Mouse (Mus musculus) MEL (cell line): Measurements from ENCODE around the gene Acad11. TPM values are rescaled to one million over a fixed set of nuclear protein-coding genes. Genes with fewer than 3 reads are reported as not detected.

ENCODE experiments used
- DNase-seq: peaks from one replicate; pipeline ENCODE4 v3.0.0; 2011; ENCODE audit warnings: low read depth, low spot score
- H3K27ac ChIP-seq: 2 replicates; pipeline ENCODE4 v1.5.1; 2012; ENCODE audit warnings: low read depth, mild to moderate bottlenecking, control low read depth, low read length, moderate library complexity; ENCODE audit not compliant: control insufficient read depth
- H3K27me3 ChIP-seq, 2 experiments: fragments of 150-350 bp in 1 of 2; sonication (generic) in 1 of 2; 2 replicates each; pipeline ENCODE4 v1.6.1; 2012; ENCODE audit warnings: low read length in 2 of 2, mild to moderate bottlenecking in 2 of 2, improper control_type of control experiment in 1 of 2, moderate library complexity in 1 of 2; ENCODE audit not compliant: insufficient read depth in 2 of 2, control insufficient read depth in 1 of 2
- H3K36me3 ChIP-seq, 2 experiments: 2 replicates each; pipeline ENCODE4 v1.6.1; 2012 to 2014; ENCODE audit warnings: low read length in 2 of 2, improper control_type of control experiment in 1 of 2, inconsistent platforms in 1 of 2, mild to moderate bottlenecking in 1 of 2; ENCODE audit not compliant: insufficient read depth in 2 of 2, control insufficient read depth in 1 of 2
- H3K4me1 ChIP-seq, 2 experiments: fragments of 150-350 bp in 1 of 2; sonication (generic) in 1 of 2; 2 replicates each; pipeline ENCODE4 v1.6.1; 2012; ENCODE audit warnings: low read length in 2 of 2, improper control_type of control experiment in 1 of 2, mild to moderate bottlenecking in 1 of 2; ENCODE audit not compliant: insufficient read depth in 2 of 2, control insufficient read depth in 1 of 2
- H3K4me3 ChIP-seq, 2 experiments: fragments of 150-350 bp in 1 of 2; sonication (generic) in 1 of 2; 2 replicates each; pipeline ENCODE4 v1.5.1; 2012; ENCODE audit warnings: low read depth in 2 of 2, low read length in 2 of 2, mild to moderate bottlenecking in 2 of 2, moderate library complexity in 2 of 2, control low read depth in 1 of 2, improper control_type of control experiment in 1 of 2; ENCODE audit not compliant: control insufficient read depth in 1 of 2, insufficient read depth in 1 of 2
- H3K79me2 ChIP-seq: 2 replicates; pipeline ENCODE4 v1.6.1; 2012; ENCODE audit warnings: mild to moderate bottlenecking, low read length, moderate library complexity; ENCODE audit not compliant: control insufficient read depth, poor library complexity, insufficient read depth
- H3K9ac ChIP-seq: 2 replicates; pipeline ENCODE4 v1.6.1; 2012; ENCODE audit warnings: low read depth, mild to moderate bottlenecking, control low read depth, low read length, moderate library complexity; ENCODE audit not compliant: control insufficient read depth, poor library complexity, severe bottlenecking
- H3K9me3 ChIP-seq: fragments of 150-350 bp; sonication (generic); replicated peaks from 2 replicates; pipeline ENCODE4 v1.6.1; 2012; ENCODE audit warnings: mild to moderate bottlenecking, low read length, improper control_type of control experiment, moderate library complexity; ENCODE audit not compliant: insufficient read depth
- CHD2 ChIP-seq: IDR thresholded peaks from 2 replicates; pipeline ENCODE4 v1.6.1; 2011; ENCODE audit warnings: low read length, improper control_type of control experiment
- CTCF ChIP-seq, 3 experiments: IDR thresholded peaks in 2 of 3; conservative IDR thresholded peaks in 1 of 3; 2 replicates each; pipeline ENCODE4 v1.5.1; 2011 to 2012; ENCODE audit warnings: low read length in 3 of 3, low read depth in 2 of 3, mild to moderate bottlenecking in 2 of 3, improper control_type of control experiment in 1 of 3, inconsistent platforms in 1 of 3, mixed read lengths in 1 of 3, moderate library complexity in 1 of 3; ENCODE audit not compliant: control insufficient read depth in 1 of 3, insufficient read depth in 1 of 3, poor library complexity in 1 of 3, severe bottlenecking in 1 of 3
- E2F4 ChIP-seq: IDR thresholded peaks from 2 replicates; pipeline ENCODE4 v1.6.1; 2011; ENCODE audit warnings: low read depth, low read length, improper control_type of control experiment, borderline replicate concordance
- ELF1 ChIP-seq: IDR thresholded peaks from 2 replicates; pipeline ENCODE4 v1.6.1; 2014; ENCODE audit warnings: low read depth, mild to moderate bottlenecking, inconsistent platforms, low read length, improper control_type of control experiment, moderate library complexity
- ETS1 ChIP-seq: IDR thresholded peaks from 2 replicates; pipeline ENCODE4 v1.6.1; 2012; ENCODE audit warnings: low read depth, mild to moderate bottlenecking, inconsistent platforms, low read length, improper control_type of control experiment, moderate library complexity
- JUND ChIP-seq: IDR thresholded peaks from 2 replicates; pipeline ENCODE4 v1.6.1; 2011; ENCODE audit warnings: low read depth, mild to moderate bottlenecking, improper control_type of control experiment, low read length
- KAT2A ChIP-seq: conservative IDR thresholded peaks from 2 replicates; pipeline ENCODE4 v1.6.1; 2012; ENCODE audit warnings: low read depth, low read length, improper control_type of control experiment, inconsistent platforms
- MAFK ChIP-seq: IDR thresholded peaks from 2 replicates; pipeline ENCODE4 v1.6.1; 2011; ENCODE audit warnings: low read depth, mild to moderate bottlenecking, low read length, improper control_type of control experiment, borderline replicate concordance
- MAZ ChIP-seq: IDR thresholded peaks from 2 replicates; pipeline ENCODE4 v1.6.1; 2012; ENCODE audit warnings: low read depth, mild to moderate bottlenecking, inconsistent platforms, low read length, improper control_type of control experiment
- MXI1 ChIP-seq: IDR thresholded peaks from 2 replicates; pipeline ENCODE4 v1.6.1; 2011; ENCODE audit warnings: mild to moderate bottlenecking, low read depth, low read length, improper control_type of control experiment
- POLR2A ChIP-seq, 2 experiments: IDR thresholded peaks; 2 replicates each; pipeline ENCODE4 v1.6.1; 2011 to 2012; ENCODE audit warnings: low read length in 2 of 2, mild to moderate bottlenecking in 2 of 2, control low read depth in 1 of 2, improper control_type of control experiment in 1 of 2, low read depth in 1 of 2, moderate library complexity in 1 of 2; ENCODE audit not compliant: control insufficient read depth in 1 of 2, insufficient read depth in 1 of 2, poor library complexity in 1 of 2
- POLR2AphosphoS5 ChIP-seq: IDR thresholded peaks from 2 replicates; pipeline ENCODE4 v1.6.1; 2012; ENCODE audit warnings: low read depth, borderline replicate concordance, mild to moderate bottlenecking, inconsistent platforms, low read length, moderate library complexity, mixed read lengths
- SIN3A ChIP-seq: IDR thresholded peaks from 2 replicates; pipeline ENCODE4 v1.6.1; 2012; ENCODE audit warnings: low read length, improper control_type of control experiment, inconsistent platforms
- SMC3 ChIP-seq: IDR thresholded peaks from 2 replicates; pipeline ENCODE4 v1.6.1; 2011; ENCODE audit warnings: low read depth, low read length, improper control_type of control experiment
- TBP ChIP-seq: IDR thresholded peaks from 2 replicates; pipeline ENCODE4 v1.8.0; 2011; ENCODE audit warnings: low read depth, low read length, improper control_type of control experiment
- TCF12 ChIP-seq: IDR thresholded peaks from 2 replicates; pipeline ENCODE4 v1.6.1; 2014; ENCODE audit warnings: low read depth, mild to moderate bottlenecking, inconsistent platforms, low read length, improper control_type of control experiment, moderate library complexity
- UBTF ChIP-seq: IDR thresholded peaks from 2 replicates; pipeline ENCODE4 v1.6.1; 2012; ENCODE audit warnings: low read depth, mild to moderate bottlenecking, inconsistent platforms, low read length, improper control_type of control experiment, moderate library complexity, borderline replicate concordance; ENCODE audit not compliant: insufficient read depth
- ZC3H11A ChIP-seq: IDR thresholded peaks from 2 replicates; pipeline ENCODE4 v1.6.1; 2012; ENCODE audit warnings: low read depth, mild to moderate bottlenecking, inconsistent platforms, low read length, improper control_type of control experiment
- polyA plus RNA-seq, 2 experiments: library from polyadenylated mRNA; stranded (reverse) in 1 of 2; unstranded in 1 of 2; fragments of >175 nt in 1 of 2; fragments of >200 nt in 1 of 2; gene quantifications; 2 replicates each; pipeline versions ENCODE4 v1.2.1 to v1.2.4; 2012; ENCODE audit warnings: low replicate concordance in 2 of 2, low read depth in 1 of 2; ENCODE audit not compliant: insufficient read length in 2 of 2, insufficient read depth in 1 of 2, missing spikeins in 1 of 2
- total RNA-seq: library from RNA; depleted of rRNA; stranded (reverse); fragments of 300-350 nt; gene quantifications from 2 replicates; pipeline ENCODE4 v1.2.3, GENCODE M21; 2012

Acad11 gene
- total and polyA plus RNA-seq, 3 experiments, result 14.2 to 16.0 TPM; not detected in 1

- no peak within 1 kb of the TSS for H3K27ac ChIP-seq
- TF ChIP-seq KAT2A (no peak), MXI1 (no peak), ZC3H11A (no peak), E2F4 (no peak), SIN3A (no peak), ELF1 (no peak), ETS1 (no peak), SMC3 (no peak), CTCF (IDR thresholded peaks at IDR 0.05 in 2 of 3, conservative IDR thresholded peaks at IDR 0.05 in 1 of 3; ENCODE audit: control insufficient read depth in 1 of 3, insufficient read depth in 1 of 3, low read depth in 2 of 3, low read length in 3 of 3, poor library complexity in 1 of 3, severe bottlenecking in 1 of 3) (no peak), JUND (no peak), TBP (no peak), CHD2 (no peak), UBTF (no peak), MAFK (no peak), POLR2A (IDR thresholded peaks at IDR 0.05; ENCODE audit: control insufficient read depth in 1 of 2, insufficient read depth in 1 of 2, low read depth in 1 of 2, low read length in 2 of 2, poor library complexity in 1 of 2) (no peak), MAZ (no peak)
These were observed 22.8 kb upstream of the Acad11 start, which contains the start of gene Gm28305 for GRCm38 (mm10) chr9:104040362-104040761. Gene Gm28305 (plus strand): TSS chr9:104040662.

GRCm38 (mm10) chr9:104043676-104044075, 19.5 kb upstream of the Acad11 start:
- TF ChIP-seq POLR2AphosphoS5 (no peak), KAT2A (no peak), TCF12 (no peak)
- H3K27ac ChIP-seq, result no peak overlapping the region
- no peak for DNase-seq
- no peaks in the 10 kb centered on the region for H3K27me3 ChIP-seq
- peaks cover 0 to 3% of the 10 kb centered on the region in 2 experiments; a peak in 2 of 4 replicates for H3K36me3 ChIP-seq
- H3K9ac ChIP-seq, result no peak overlapping the region
- no peaks in the 10 kb centered on the region for H3K9me3 ChIP-seq
- H3K4me1 ChIP-seq, result no peaks in the 10 kb centered on the region
- no peaks in the 10 kb centered on the region for H3K79me2 ChIP-seq
- no peak overlapping the region for H3K4me3 ChIP-seq

More at GRCm38 (mm10) chr9:104040362-104040761, 22.8 kb upstream of the Acad11 start, which contains the start of gene Gm28305:
- Histone ChIP-seq H3K9ac (no peak within 1 kb of the TSS), H3K79me2 (no peaks in the 10 kb centered on the region), H3K9me3 (no peaks in the 10 kb centered on the region), H3K27me3 (no peaks in the 10 kb centered on the region), H3K4me1 (no peaks in the 10 kb centered on the region), H3K36me3 (no peaks in the 10 kb centered on the region), H3K4me3 (no peak within 1 kb of the TSS)
- no peak for DNase-seq
